Comparison of ENCODE assay signal across 17 mouse cellular contexts in the genomic region with DNA sequence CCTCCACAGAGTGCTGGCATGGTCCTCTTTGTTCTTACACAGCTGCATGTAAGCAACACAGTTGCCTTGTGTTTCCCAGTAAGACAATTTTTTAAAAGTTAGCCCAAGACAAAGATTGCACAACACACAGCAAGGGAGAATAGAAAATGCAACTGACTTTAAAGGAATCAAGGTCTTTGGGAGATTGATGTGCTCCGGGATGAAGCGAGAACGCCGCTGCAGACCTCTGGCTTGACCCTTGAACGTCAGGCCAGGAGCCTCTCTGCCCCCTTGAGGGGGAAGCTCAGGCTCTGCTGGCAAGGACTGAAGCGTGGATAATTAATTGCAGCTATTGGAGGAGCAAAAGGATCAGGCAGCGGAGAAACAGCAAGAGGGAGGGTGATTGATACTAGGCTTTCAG.
A peak's percentile ranks its signal among the peaks of the same experiment; 100 is the strongest.
DNase-seq lines count a peak whose midpoint lies in the region; ATAC-seq lines count a peak whose summit lies in the region.
"Had no signal": no experiment of that assay in that cellular context is flagged by ENCODE, and none has a peak within 500 bp of the region (broad histone marks: within the 10 kb centered on the region; RNA-seq: fewer than 3 reads in every experiment).

No protein-coding gene starts in this region.

- no peaks in the 10 kb centered on the region for H3K4me1 ChIP-seq in midbrain, embryonic 14.5 days (ENCODE audit: control insufficient read depth, insufficient read depth, low read length)
- H3K4me1 ChIP-seq in midbrain, embryonic 11.5 days (ENCODE audit: control insufficient read depth, insufficient read depth, low read length), result peaks cover 5% of the 10 kb centered on the region; the same call in 1 of the 2 replicates
- H3K4me1 ChIP-seq: heart, embryonic 15.5 days; stomach, embryonic 15.5 days had no signal

- no peak overlapping the region for H3K4me2 ChIP-seq in midbrain, embryonic 14.5 days (ENCODE audit: low read length)
- H3K4me2 ChIP-seq in midbrain, embryonic 11.5 days, result no peak overlapping the region
- H3K4me2 ChIP-seq: embryonic facial prominence, embryonic 13.5 days; heart, embryonic 15.5 days; hindbrain, embryonic 15.5 days; stomach, embryonic 15.5 days had no signal

- no peak overlapping the region for H3K9ac ChIP-seq in midbrain, embryonic 14.5 days (replicated peaks; ENCODE audit: low read length)
- H3K9ac ChIP-seq in midbrain, embryonic 11.5 days (ENCODE audit: low read length), result no peak overlapping the region
- H3K9ac ChIP-seq: embryonic facial prominence, embryonic 13.5 days; heart, embryonic 15.5 days; hindbrain, embryonic 15.5 days; stomach, embryonic 15.5 days had no signal

- no peak overlapping the region for H3K4me3 ChIP-seq in midbrain, embryonic 14.5 days (replicated peaks; ENCODE audit: low read depth, low read length)
- no peak overlapping the region for H3K4me3 ChIP-seq in midbrain, embryonic 11.5 days (ENCODE audit: low read depth, low read length)
- H3K4me3 ChIP-seq: embryonic facial prominence, embryonic 13.5 days; forebrain, embryonic 10.5 days; heart, embryonic 15.5 days; hindbrain, embryonic 15.5 days; stomach, embryonic 15.5 days had no signal

- ATAC-seq in midbrain, embryonic 14.5 days (ENCODE audit: low FRiP score, low TSS enrichment), result no peak
- no peak for ATAC-seq in midbrain, embryonic 11.5 days (ENCODE audit: low FRiP score)
- ATAC-seq: CD4-positive, CD25-positive, alpha-beta regulatory T cell, adult 4 months; midbrain, embryonic 16.5 days had no signal

- H3K9me3 ChIP-seq in midbrain, embryonic 14.5 days (ENCODE audit: control insufficient read depth, low read length), result no peaks in the 10 kb centered on the region
- H3K9me3 ChIP-seq in midbrain, embryonic 11.5 days (ENCODE audit: control insufficient read depth, low read length), result no peaks in the 10 kb centered on the region
- H3K9me3 ChIP-seq: embryonic facial prominence, embryonic 13.5 days; forebrain, embryonic 10.5 days; heart, embryonic 15.5 days; hindbrain, embryonic 15.5 days; stomach, embryonic 15.5 days had no signal

- 29% methylated on average over 7 of the region's 7 CpGs for WGBS in midbrain, embryonic 14.5 days
- WGBS in midbrain, embryonic 11.5 days, result 29% methylated on average over 7 of the region's 7 CpGs

- DNase-seq in midbrain, embryonic 14.5 days, result peak; percentile 11
- DNase-seq in midbrain, embryonic 11.5 days (ENCODE audit: low spot score, missing footprints), result no peak
- DNase-seq in adrenal gland, postnatal 25 days, result peak; percentile 25
- peak; percentile 67 for DNase-seq in embryo, embryonic 9.5 days (ENCODE audit: extremely low spot score)
- DNase-seq in retina, postnatal 1 day, result peak; percentile 15
- no peak for DNase-seq in lung, postnatal 36 days
- no peak for DNase-seq in lung, postnatal 10 days
- DNase-seq: cerebellum, adult 8-10 months; kidney, adult 2 months; thymus, postnatal 14 days had no signal

- H3K27me3 ChIP-seq in midbrain, embryonic 14.5 days (ENCODE audit: control insufficient read depth, insufficient read depth, low read length), result no peaks in the 10 kb centered on the region
- H3K27me3 ChIP-seq in midbrain, embryonic 11.5 days (ENCODE audit: control insufficient read depth, insufficient read depth, low read length), result no peaks in the 10 kb centered on the region
- H3K27me3 ChIP-seq: embryonic facial prominence, embryonic 13.5 days; heart, embryonic 15.5 days; hindbrain, embryonic 15.5 days; stomach, embryonic 15.5 days had no signal

- H3K27ac ChIP-seq in midbrain, embryonic 14.5 days (replicated peaks; ENCODE audit: low read depth, low read length), result no peak overlapping the region
- H3K27ac ChIP-seq in midbrain, embryonic 11.5 days (ENCODE audit: low read depth, low read length), result no peak overlapping the region
- H3K27ac ChIP-seq: embryonic facial prominence, embryonic 13.5 days; forebrain, embryonic 10.5 days; heart, embryonic 15.5 days; hindbrain, embryonic 15.5 days; stomach, embryonic 15.5 days had no signal

- H3K36me3 ChIP-seq in midbrain, embryonic 14.5 days (ENCODE audit: control insufficient read depth, insufficient read depth, low read length), result no peaks in the 10 kb centered on the region
- no peaks in the 10 kb centered on the region for H3K36me3 ChIP-seq in midbrain, embryonic 11.5 days (ENCODE audit: control insufficient read depth, insufficient read depth, low read length)
- H3K36me3 ChIP-seq: embryonic facial prominence, embryonic 13.5 days; forebrain, embryonic 10.5 days; heart, embryonic 15.5 days; hindbrain, embryonic 15.5 days; stomach, embryonic 15.5 days had no signal

Comparison
In these comparisons a context has a peak if more than half of its experiments do, and no peak if none do; other contexts are left out.
1. DNase-seq: peak in midbrain, embryonic 14.5 days (single experiment), adrenal gland, postnatal 25 days (single experiment), embryo, embryonic 9.5 days (single experiment) and retina, postnatal 1 day (single experiment); none in midbrain, embryonic 11.5 days (single experiment), lung, postnatal 36 days (single experiment) and lung, postnatal 10 days (single experiment).